Mouse (Mus musculus): ENCODE results near the gene Klk1b16. TPM values are rescaled to one million over a fixed set of nuclear protein-coding genes. Genes with fewer than 3 reads are reported as not detected.
"Not testable (repeated sequence)": the region's sequence is repeated elsewhere in the genome, so short reads cannot be mapped to it uniquely, and the experiment has no call there.

Klk1b16 gene
- not detected in 2 replicates for polyA plus RNA-seq (2016; fragmentation: Nextera tagmentation; extraction: Ambion mirVana)

GRCm38 (mm10) chr7:44136467-44136866 is at the start of gene Klk1b16:
Klk1b16 (plus strand) TSS chr7:44136767.
- Histone ChIP-seq H3K36me3 (replicated peaks) (no peaks in the 10 kb centered on the region), H3K4me3 (no peak within 1 kb of the TSS), H3K27ac (replicated peaks) (no peak within 1 kb of the TSS), H3K9me3 (no peaks in the 10 kb centered on the region), H3K27me3 (replicated peaks; ENCODE audit: low read depth, poor library complexity, severe bottlenecking) (no peaks in the 10 kb centered on the region), H3K4me1 (no peaks in the 10 kb centered on the region)
- DNase-seq (ENCODE audit: low spot score) = no peak
- WGBS = 92% methylated on average over 3 of the region's 3 CpGs

- Histone ChIP-seq H3K4me1 (no peaks in the 10 kb centered on the region), H3K27ac (replicated peaks) (no peak overlapping the region), H3K9me3 (no peaks in the 10 kb centered on the region), H3K36me3 (replicated peaks) (no peaks in the 10 kb centered on the region), H3K4me3 (no peak overlapping the region), H3K27me3 (replicated peaks; ENCODE audit: low read depth, poor library complexity, severe bottlenecking) (no peaks in the 10 kb centered on the region)
- no peak for DNase-seq (ENCODE audit: low spot score)
- 80% methylated on average over 1 of the region's 1 CpGs for WGBS
These were observed 40.5 kb upstream of the Klk1b16 start for GRCm38 (mm10) chr7:44096111-44096510.

GRCm38 (mm10) chr7:44102028-44102427 is 34.5 kb upstream of the Klk1b16 start, which contains the start of gene Klk1b21:
Klk1b21 (plus strand) TSS chr7:44102328.
- H3K36me3 ChIP-seq (replicated peaks); H3K4me1 ChIP-seq; DNase-seq (ENCODE audit: low spot score); H3K27me3 ChIP-seq (replicated peaks; ENCODE audit: low read depth, poor library complexity, severe bottlenecking); H3K4me3 ChIP-seq; H3K27ac ChIP-seq (replicated peaks); H3K9me3 ChIP-seq: not testable (repeated sequence)
- WGBS = 87% methylated on average over 3 of the region's 3 CpGs

- Histone ChIP-seq H3K9me3 (0 out of 2 replicates have a peak, but pooled peaks cover 3% of the 10 kb centered on the region), H3K4me1 (no peaks in the 10 kb centered on the region), H3K27ac (replicated peaks) (no peak within 1 kb of the TSS), H3K36me3 (replicated peaks) (no peaks in the 10 kb centered on the region), H3K4me3 (no peak within 1 kb of the TSS), H3K27me3 (replicated peaks; ENCODE audit: low read depth, poor library complexity, severe bottlenecking) (no peaks in the 10 kb centered on the region)
- 74% methylated on average over 4 of the region's 4 CpGs for WGBS
- DNase-seq (ENCODE audit: low spot score) = no peak
These were observed 24.2 kb upstream of the Klk1b16 start, which contains the start of gene Klk1b22 for GRCm38 (mm10) chr7:44112373-44112772. Klk1b22 (plus strand) TSS chr7:44112673.

GRCm38 (mm10) chr7:44123445-44123844 is 13.1 kb upstream of the Klk1b16 start:
- Histone ChIP-seq H3K4me3 (no peak overlapping the region), H3K36me3 (replicated peaks) (no peaks in the 10 kb centered on the region), H3K27me3 (replicated peaks; ENCODE audit: low read depth, poor library complexity, severe bottlenecking) (no peaks in the 10 kb centered on the region), H3K27ac (replicated peaks) (no peak overlapping the region), H3K9me3 (0 out of 2 replicates have a peak, but pooled peaks cover 8% of the 10 kb centered on the region), H3K4me1 (no peaks in the 10 kb centered on the region)
- no peak for DNase-seq (ENCODE audit: low spot score)
- WGBS = 91% methylated on average over 6 of the region's 6 CpGs

GRCm38 (mm10) chr7:44179299-44180045 is 42.9 kb downstream of the Klk1b16 start:
- Histone ChIP-seq H3K9me3 (no peaks in the 10 kb centered on the region), H3K4me1 (no peaks in the 10 kb centered on the region), H3K27me3 (replicated peaks; ENCODE audit: low read depth, poor library complexity, severe bottlenecking) (no peaks in the 10 kb centered on the region), H3K27ac (replicated peaks) (no peak overlapping the region), H3K36me3 (replicated peaks) (no peaks in the 10 kb centered on the region), H3K4me3 (no peak overlapping the region)
- WGBS = 73% methylated on average over 9 of the region's 9 CpGs
- no peak for DNase-seq (ENCODE audit: low spot score)

GRCm38 (mm10) chr7:44186516-44186915 is 49.9 kb downstream of the Klk1b16 start:
- 70% methylated on average over 8 of the region's 8 CpGs for WGBS

GRCm38 (mm10) chr7:44187936-44188335 is 51.4 kb downstream of the Klk1b16 start, which contains the start of gene Klk1b24:
Klk1b24 (plus strand) TSS chr7:44188236.
- not testable (repeated sequence) for H3K27me3 ChIP-seq (replicated peaks; ENCODE audit: low read depth, poor library complexity, severe bottlenecking); H3K9me3 ChIP-seq; H3K4me1 ChIP-seq; H3K27ac ChIP-seq (replicated peaks); H3K4me3 ChIP-seq; DNase-seq (ENCODE audit: low spot score); H3K36me3 ChIP-seq (replicated peaks)

More at GRCm38 (mm10) chr7:44186516-44186915, 49.9 kb downstream of the Klk1b16 start:
- H3K9me3 ChIP-seq; H3K27me3 ChIP-seq (replicated peaks; ENCODE audit: low read depth, poor library complexity, severe bottlenecking); H3K36me3 ChIP-seq (replicated peaks); H3K4me1 ChIP-seq; H3K27ac ChIP-seq (replicated peaks); H3K4me3 ChIP-seq: not testable (repeated sequence)
- DNase-seq (ENCODE audit: low spot score) = peak; percentile 4

Other genes with a start within 250 kb of the Klk1b16 start
- not detected in 2 replicates for gene Klk15, start 203.0 kb upstream of the Klk1b16 start, polyA plus RNA-seq (2016; fragmentation: Nextera tagmentation; extraction: Ambion mirVana)
- gene Klk1b8, start 186.1 kb upstream of the Klk1b16 start, polyA plus RNA-seq (2016; fragmentation: Nextera tagmentation; extraction: Ambion mirVana) = not detected in 2 replicates
- not detected in 2 replicates for gene Klk1b1, start 170.0 kb upstream of the Klk1b16 start, polyA plus RNA-seq (2016; fragmentation: Nextera tagmentation; extraction: Ambion mirVana)
- gene Klk1b9, start 160.7 kb upstream of the Klk1b16 start, polyA plus RNA-seq (2016; fragmentation: Nextera tagmentation; extraction: Ambion mirVana) = not detected in 2 replicates
- gene Klk1b11, start 140.9 kb upstream of the Klk1b16 start, polyA plus RNA-seq (2016; fragmentation: Nextera tagmentation; extraction: Ambion mirVana) = not detected in 2 replicates
- gene Klk1b26, start 124.6 kb upstream of the Klk1b16 start, polyA plus RNA-seq (2016; fragmentation: Nextera tagmentation; extraction: Ambion mirVana) = not detected in 2 replicates
- gene Klk1b27, start 84.5 kb upstream of the Klk1b16 start, polyA plus RNA-seq (2016; fragmentation: Nextera tagmentation; extraction: Ambion mirVana) = not detected in 2 replicates
- gene Klk1b21, start 34.4 kb upstream of the Klk1b16 start, polyA plus RNA-seq (2016; fragmentation: Nextera tagmentation; extraction: Ambion mirVana) = not detected in 2 replicates
- not detected in 2 replicates for gene Klk1b22, start 24.1 kb upstream of the Klk1b16 start, polyA plus RNA-seq (2016; fragmentation: Nextera tagmentation; extraction: Ambion mirVana)
- not detected in 2 replicates for gene Klk1b24, start 51.5 kb downstream of the Klk1b16 start, polyA plus RNA-seq (2016; fragmentation: Nextera tagmentation; extraction: Ambion mirVana)
- not detected in 2 replicates for gene Klk1b3, start 61.4 kb downstream of the Klk1b16 start, polyA plus RNA-seq (2016; fragmentation: Nextera tagmentation; extraction: Ambion mirVana)
- not detected in 2 replicates for gene Klk1b4, start 70.7 kb downstream of the Klk1b16 start, polyA plus RNA-seq (2016; fragmentation: Nextera tagmentation; extraction: Ambion mirVana)
- gene Klk1b5, start 79.2 kb downstream of the Klk1b16 start, polyA plus RNA-seq (2016; fragmentation: Nextera tagmentation; extraction: Ambion mirVana) = not detected in 2 replicates
- gene Klk1, start 88.6 kb downstream of the Klk1b16 start, polyA plus RNA-seq (2016; fragmentation: Nextera tagmentation; extraction: Ambion mirVana) = not detected in 2 replicates
- gene Gm36864, start 99.4 kb downstream of the Klk1b16 start, polyA plus RNA-seq (2016; fragmentation: Nextera tagmentation; extraction: Ambion mirVana) = 0.10 TPM in 1 of 2 replicates, not detected in the other
- 1.1 TPM in 2 replicates for gene 1700028J19Rik, start 109.9 kb downstream of the Klk1b16 start, polyA plus RNA-seq (2016; fragmentation: Nextera tagmentation; extraction: Ambion mirVana)
- 197 and 214 TPM in 2 replicates for gene 2410002F23Rik, start 110.0 kb downstream of the Klk1b16 start, polyA plus RNA-seq (2016; fragmentation: Nextera tagmentation; extraction: Ambion mirVana)
- gene Acp4, start 120.6 kb downstream of the Klk1b16 start, polyA plus RNA-seq (2016; fragmentation: Nextera tagmentation; extraction: Ambion mirVana) = 0.16 TPM in 1 of 2 replicates, not detected in the other
- gene Gm15517, start 124.7 kb downstream of the Klk1b16 start, polyA plus RNA-seq (2016; fragmentation: Nextera tagmentation; extraction: Ambion mirVana) = not detected in 2 replicates
- gene Clec11a, start 170.1 kb downstream of the Klk1b16 start, polyA plus RNA-seq (2016; fragmentation: Nextera tagmentation; extraction: Ambion mirVana) = 1.5 and 1.8 TPM in 2 replicates
- 0.80 and 0.97 TPM in 2 replicates for gene Shank1, start 173.5 kb downstream of the Klk1b16 start, polyA plus RNA-seq (2016; fragmentation: Nextera tagmentation; extraction: Ambion mirVana)
- gene Syt3, start 247.3 kb downstream of the Klk1b16 start, polyA plus RNA-seq (2016; fragmentation: Nextera tagmentation; extraction: Ambion mirVana) = 1.8 and 2.4 TPM in 2 replicates
- 1.1 and 1.9 TPM in 2 replicates for gene 1700008O03Rik, start 249.1 kb downstream of the Klk1b16 start, polyA plus RNA-seq (2016; fragmentation: Nextera tagmentation; extraction: Ambion mirVana)

All from embryonic facial prominence, embryonic 10.5 days (tissue).